Mouse (Mus musculus) cerebellum, postnatal 4 days (tissue): ENCODE measurements around the gene Ghr.
A peak's percentile ranks its signal among the peaks of the same experiment; 100 is the strongest.

ENCODE experiments used
- DNase-seq, 2 experiments: peaks; one replicate each; pipeline ENCODE4 v3.0.0; 2022; ENCODE audit warnings: low spot score in 2 of 2, mixed read lengths in 1 of 2

Ghr gene

DNA sequence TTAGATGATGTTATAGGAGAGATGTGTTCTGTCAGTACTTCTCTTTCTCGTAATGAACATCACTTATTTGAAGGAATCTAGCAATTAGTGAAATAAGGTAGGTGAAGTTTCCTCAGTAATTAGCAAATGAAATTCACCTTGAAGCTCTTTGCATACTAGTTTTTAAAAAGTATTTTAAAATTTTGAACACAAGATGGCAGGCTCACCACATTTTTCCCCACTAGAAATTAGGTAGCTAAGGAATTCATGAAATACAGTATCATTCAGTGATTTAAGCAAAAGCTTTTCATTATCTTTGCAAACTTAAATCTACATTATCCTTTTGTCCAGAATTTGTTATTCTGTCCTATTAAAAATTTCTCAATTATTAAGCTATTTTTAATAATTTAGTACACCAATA is 287.3 kb downstream of the Ghr start:
- DNase-seq, result no peak

DNA sequence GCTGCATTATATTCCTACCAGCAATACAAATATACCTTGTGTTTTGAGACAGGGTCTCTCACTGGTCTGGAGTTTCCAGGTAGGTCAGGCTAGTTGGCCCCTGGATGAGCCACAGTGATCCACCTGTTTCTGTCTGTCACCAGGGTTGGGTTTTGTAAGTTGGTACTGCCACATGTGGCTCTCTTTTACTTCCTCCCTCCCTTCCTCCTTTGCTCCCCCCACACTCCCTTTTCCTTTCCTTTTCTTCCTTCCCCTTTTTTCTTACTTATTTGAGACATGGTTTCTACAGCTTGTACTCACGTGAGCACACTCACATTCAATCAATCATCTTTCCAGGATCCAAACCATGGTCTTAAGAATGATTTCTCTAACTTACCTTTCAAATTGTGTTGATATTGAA is 289.8 kb downstream of the Ghr start:
- no peak for DNase-seq

DNA sequence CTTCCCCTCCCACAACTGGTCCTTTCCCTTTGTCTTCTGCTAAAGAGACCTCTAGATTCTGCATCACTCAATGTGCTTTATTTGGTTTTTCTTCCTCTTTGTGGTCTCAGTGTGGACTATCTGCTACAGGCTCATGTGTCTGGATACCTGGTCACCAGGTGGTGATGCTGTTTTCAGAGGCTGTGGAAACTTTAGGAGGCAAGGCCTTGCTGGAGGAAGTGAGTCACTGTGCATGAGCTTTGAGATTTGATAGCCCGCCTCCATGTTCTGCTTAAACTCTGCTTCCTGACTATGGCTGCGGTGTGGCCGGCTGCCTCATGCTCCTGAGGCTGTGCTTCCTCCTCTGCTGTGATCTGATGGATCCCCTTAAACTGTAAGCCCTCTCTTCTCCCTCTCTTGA is 292.9 kb downstream of the Ghr start:
- DNase-seq, result no peak

DNA sequence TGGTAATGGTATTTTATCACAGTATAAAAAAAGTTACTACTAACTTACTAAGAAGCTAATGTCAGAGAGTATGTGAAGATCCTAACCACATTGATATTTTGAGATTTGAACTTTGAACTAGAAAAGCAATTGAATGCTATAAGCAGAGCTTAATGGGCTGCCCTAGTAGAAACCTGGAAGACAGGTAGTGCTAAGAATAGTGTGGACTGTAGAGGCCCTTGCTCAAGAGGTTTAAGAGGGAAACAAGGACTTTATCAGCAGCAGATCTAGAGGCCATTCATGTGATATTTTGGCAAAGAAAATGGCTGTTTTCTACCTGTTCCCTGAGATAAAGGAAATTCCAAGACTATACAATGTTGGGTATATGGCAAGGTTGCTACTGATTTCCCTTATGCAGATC is 297.3 kb downstream of the Ghr start:
- no peak for DNase-seq

DNA sequence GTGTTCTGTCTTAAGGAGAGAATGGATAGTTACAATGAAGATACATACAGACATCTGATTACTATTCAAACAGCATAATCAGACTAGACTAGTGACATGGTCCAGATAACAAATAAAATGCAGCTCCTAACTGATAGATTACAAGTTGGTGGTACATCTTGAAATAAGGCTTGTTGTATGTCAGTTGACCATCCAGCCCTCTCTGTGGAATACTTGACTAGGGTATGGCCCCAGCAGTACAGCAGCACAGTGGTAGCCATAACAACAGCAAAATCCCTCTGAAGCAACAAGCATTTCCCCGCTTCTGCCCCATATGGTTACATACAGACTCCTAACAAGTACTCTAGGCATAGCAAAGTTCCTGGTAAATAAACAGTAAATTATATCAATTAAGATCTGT is 301.6 kb downstream of the Ghr start:
- no peak for DNase-seq

DNA sequence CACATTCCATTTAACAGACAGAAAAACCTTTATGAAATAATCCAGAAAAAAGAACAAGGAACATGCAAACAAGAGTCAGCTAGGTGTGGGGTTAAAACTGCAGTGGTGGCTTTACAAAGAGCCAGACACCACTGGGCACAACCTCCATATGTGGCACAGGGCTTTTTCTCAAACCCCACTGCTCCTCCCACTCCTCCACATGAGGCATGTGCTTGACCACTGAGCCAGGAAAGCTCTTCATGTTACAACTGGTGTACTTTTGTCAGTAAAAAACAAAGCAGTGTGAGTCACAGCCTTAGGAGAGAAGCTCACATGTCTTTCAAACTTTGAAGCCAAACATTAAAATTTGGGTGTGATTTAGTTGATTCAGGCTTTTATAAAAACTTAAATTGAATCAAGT is 302.1 kb downstream of the Ghr start:
- no peak for DNase-seq

DNA sequence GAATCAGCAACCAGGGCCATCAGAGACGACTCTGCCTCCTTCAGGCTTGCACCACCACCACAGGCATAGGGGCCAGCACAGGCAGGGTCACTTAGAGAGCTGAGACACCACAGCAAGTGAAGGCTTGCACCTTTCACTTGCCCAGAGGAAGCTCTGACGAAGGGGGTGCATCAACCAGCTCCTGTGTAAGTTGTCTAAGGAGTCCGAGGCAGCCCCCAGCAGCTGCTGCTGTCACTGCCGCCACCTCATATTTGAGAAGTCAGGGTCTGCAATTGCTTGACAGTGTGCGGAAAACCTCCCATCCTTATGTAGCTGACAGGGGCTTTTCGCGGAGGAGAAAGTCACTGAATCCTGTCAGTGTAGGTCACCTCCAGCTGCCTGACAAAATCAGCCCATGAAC is 304.1 kb downstream of the Ghr start:
- DNase-seq, result no peak

DNA sequence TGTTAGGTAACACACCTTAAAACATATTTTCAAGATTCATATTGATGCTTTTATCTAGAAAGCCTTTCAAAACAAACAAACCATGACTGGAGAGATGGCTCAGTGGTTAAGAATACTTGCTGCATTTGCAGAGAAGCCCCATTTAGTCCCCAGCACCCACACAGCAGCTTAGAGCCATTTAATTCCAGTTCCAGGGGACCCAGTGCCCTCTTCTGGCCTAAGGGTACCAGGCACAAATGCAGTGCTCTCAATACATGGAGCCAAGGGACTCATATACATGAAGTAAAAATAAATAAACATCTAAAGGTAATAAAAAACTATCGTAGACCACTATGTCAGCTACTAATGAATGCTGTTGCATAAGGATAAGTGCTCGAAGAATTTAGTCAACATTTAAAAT is 305.9 kb downstream of the Ghr start:
- DNase-seq, result no peak

DNA sequence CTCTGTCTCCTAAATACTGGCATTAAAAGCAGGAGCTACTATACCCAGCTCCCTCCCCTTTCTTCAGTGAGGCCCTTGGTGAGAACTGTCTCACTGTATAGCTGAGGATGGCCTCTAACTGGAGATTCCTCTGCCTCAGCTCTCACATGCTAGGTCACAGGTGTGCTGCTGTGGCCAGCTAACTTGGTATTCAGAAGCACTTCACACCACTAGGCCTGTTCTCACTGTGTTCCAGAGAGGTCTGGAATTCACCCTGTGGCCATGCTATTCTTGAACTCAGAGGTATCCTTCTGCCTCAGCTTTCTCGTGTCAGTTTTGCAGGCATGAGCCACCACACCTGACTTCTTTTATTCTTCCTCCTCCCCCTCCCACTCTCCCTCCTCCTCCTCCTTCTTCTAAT is 310.1 kb downstream of the Ghr start:
- no peak for DNase-seq

DNA sequence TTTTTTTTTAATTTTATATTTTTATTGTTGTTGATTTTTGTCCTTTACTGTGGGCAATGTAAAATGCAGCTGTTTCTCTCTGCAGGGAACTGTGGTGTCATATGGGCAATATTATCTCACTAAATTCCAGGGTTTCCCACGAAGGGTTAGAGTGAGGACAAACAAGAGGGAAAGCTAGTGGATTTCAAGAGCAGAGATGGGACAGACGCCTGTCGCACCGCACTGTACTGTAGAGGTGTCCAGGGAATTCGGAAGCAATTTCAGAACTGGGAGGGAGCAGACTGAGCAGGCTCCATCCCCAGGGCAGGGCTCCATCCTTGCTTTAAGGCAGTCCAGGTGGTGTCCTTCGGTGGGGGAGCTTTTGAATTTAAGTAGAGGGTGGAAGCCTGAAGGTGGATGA is 312.1 kb downstream of the Ghr start:
- no peak for DNase-seq

DNA sequence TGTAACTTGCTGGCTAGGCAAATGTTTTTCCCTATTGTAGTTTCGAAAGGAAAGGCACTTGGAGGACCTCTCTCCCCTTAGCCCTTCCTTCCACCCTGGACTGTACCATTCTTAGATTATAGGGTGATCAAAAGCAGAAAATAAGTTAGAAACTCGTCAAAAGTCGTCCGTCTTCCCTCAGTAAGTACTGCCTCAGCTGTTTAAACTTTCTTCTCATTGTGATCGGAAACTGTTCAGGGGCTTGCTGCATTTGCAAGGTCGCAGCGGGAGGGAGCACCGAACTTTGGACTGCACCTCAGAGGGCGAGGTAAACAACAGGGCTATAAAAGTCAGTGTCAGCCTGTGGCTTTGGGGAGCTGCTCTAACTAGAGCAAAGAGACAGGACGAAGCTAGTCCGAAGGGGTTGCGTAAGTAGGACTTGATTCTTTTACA is 312.6 kb downstream of the Ghr start:
- DNase-seq, result peak in 1 of 2 experiments; percentile 39

DNA sequence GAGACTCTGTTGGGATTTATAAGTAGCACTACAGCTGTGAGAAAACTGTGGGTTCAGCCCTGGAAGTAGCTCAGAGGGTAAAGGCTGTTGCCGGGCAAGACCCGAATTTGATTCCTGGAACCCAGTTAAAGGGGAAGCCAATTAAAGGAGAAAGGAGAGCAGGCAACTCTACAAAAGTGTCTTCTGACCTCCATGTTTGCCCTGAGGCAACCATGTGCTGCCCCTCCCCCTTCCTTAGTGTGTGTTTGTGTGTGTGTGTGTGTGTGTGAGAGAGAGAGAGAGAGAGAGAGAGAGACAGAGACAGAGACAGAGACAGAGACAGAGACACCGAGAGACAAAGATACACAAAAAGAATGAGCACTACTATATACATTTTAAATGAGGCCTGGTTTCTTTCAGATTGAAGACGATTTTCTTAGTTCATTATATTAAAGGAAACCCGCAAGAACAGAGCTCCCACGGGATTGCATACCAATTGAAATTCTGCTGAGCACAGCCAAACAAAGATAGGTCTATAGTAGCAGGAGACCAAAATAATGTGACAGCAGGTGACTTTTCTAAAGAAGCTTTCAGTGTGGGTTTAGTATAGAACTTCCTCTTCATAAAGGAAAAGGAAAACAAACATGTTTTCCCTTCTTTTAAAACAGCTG is 313.2 kb downstream of the Ghr start:
- DNase-seq, result no peak

DNA sequence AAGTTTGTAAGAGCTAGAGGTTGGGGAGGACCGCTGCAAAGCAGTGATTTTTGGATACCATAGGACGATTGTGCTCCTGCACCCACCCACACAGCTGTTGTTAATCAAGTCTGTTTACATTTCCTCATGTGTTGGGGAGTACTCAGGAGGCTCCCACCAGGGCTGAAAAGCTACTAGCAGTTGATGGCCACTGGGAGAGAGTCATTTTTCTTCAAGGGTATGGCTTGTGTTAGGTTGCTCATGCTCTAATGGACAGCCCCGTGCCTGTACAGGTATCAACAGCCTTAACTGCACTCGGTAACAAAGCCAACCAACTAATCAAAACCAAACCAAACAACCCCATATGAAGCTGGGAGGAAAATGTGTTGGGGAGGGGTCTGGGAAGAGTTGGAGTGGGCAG is 313.8 kb downstream of the Ghr start:
- DNase-seq, result no peak

DNA sequence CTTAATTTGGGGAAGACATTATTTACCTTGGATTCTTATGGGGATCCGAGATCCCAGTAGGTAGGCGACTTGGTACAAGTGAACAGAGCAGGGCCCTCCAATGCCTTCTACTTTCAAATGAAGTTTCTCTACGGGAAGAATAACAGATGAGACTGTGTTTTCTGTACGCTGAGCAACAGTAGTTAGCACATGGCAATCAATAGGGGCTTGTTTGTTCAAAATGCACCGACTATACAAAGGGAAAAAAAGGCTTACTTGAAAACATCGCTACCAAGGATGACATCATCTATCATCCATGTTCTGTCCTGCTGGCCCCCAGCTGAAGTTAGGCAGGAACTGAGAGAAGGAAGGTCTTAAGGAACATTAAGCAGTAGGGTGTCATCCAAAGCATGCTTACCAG is 315.0 kb downstream of the Ghr start, which contains the start of gene Selenop:
Gene Selenop, plus strand, starts transcription at position 301 of the 400 bp plus-strand sequence.
- no peak for DNase-seq
